Mouse (Mus musculus) c-Kit-positive CD71-positive TER-119-negative erythroid progenitor cells, embryonic 14.5 days (primary cell): ENCODE data around the gene Krtap5-4.
"Not testable (repeated sequence)": the region's sequence is repeated elsewhere in the genome, so short reads cannot be mapped to it uniquely, and the experiment has no call there.

Source experiments
- DNase-seq: peaks from one replicate; pipeline ENCODE4 v3.0.0-alpha.2; 2013; ENCODE audit warnings: low read depth

The Krtap5-4 gene

DNA sequence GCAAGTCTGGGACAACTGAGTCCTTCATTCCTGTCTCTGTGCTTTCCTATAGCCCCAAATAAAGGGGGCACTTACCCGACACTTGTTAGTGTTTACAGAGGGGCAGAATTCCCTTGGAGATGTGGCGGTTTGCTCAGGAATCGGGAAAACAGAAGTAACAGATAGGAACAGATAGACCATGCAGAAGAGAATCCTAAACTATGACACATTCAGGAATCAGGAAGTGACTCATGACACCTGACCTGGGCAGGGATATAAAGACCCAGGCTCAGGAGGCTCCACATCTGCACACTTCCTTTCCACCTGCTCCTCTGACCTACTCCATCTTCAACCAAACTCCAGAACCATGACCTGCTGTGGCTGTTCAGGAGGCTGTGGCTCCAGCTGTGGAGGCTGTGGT, at the start of gene Krtap5-4:
Gene Krtap5-4, plus strand, starts transcription at position 301 of the 400 bp plus-strand sequence.
- DNase-seq = no peak

DNA sequence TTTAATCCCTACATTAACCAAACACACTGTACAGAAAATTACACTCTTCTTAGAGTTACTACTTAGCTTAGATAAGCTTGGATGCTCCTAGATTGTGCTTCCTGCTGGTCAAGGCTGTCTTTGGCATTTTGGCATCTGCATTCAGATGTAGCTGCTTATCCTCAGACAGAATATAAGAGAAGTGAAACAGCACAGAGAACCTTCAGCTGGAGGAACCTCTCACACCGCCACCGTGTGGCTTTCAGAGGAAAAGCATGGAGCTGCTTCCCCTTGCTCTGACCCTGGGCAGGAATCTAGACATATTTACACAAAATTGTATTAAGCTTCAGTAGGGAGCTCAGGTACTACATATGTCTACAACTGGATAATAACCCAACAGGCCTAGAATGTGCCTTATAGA, 47.8 kb upstream of the Krtap5-4 start:
- no peak for DNase-seq

DNA sequence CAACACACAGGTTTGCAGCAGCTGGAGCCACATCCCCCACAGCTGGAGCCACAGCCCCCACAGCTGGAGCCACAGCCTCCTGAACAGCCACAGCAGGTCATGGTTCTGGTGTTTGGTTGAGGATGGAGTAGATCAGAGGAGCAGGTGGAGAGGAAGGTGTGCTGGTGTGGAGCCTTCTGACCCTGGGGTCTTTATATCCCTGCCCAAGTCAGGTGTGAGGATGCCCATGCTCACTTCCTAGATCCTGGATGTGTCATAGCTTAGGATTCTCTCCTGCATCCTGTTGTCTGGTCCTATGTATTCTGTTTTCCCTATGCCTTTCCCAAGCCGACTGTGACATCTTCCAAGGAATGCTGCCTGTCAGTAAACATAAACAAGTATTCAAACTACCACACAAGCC, 45.1 kb upstream of the Krtap5-4 start, which contains the start of gene Gm2431:
Gene Gm2431, minus strand, starts transcription at position 101 of the 400 bp plus-strand sequence.
- DNase-seq = not testable (repeated sequence)

DNA sequence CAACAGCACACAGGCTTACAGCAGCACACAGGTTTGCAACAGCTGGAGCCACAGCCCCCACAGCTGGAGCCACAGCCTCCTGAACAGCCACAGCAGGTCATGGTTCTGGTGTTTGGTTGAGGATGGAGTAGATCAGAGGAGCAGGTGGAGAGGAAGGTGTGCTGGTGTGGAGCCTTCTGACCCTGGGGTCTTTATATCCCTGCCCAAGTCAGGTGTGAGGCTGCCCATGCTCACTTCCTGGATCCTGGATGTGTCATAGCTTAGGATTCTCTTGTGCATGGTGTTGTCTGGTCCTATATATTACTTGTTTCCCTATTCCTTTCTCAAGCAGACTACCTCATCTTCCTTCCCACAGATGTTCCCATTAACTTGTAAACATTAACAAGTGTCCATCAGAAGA, 29.1 kb upstream of the Krtap5-4 start, which contains the start of gene Gm4559:
Gene Gm4559, minus strand, starts transcription at position 101 of the 400 bp plus-strand sequence.
- DNase-seq = not testable (repeated sequence)

DNA sequence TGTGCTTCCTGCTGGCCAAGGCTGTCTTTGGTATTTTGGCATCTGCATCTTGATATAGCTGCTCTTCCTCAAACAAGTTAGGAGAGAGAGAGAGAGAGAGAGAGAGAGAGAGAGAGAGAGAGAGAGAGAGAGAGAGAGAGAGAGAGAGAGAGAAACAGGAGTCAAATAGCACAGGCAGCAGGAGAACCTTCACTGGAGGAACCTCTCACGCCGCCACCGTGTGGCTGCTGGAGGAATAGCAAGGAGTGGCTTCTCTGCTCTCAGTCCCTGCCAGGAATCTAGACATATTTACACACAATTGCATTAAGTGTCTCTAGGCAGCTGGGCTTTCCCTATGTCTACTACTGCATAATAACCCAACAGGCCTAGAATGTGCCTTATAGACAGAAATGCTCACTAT, 25.2 kb upstream of the Krtap5-4 start:
- not testable (repeated sequence) for DNase-seq

DNA sequence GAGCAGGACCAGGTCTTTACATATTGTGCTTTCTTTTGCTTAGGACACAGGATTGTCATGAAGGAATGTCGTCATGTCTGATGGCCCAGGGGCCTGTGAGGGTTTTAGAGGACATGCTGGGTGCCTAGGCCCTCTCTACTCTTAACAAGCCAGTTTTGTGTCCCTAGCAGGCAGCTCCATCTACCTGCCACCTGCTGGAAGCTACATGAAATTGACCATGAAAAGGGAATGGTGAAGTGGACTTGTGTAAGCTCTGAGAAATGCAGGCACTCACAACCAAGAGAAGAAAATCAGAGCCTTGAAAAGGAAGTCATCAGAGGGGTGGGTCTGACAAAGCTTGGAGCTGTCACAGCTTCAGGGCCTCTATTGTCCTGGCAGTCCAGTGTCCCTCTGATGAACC, 24.1 kb upstream of the Krtap5-4 start:
- DNase-seq = not testable (repeated sequence)

DNA sequence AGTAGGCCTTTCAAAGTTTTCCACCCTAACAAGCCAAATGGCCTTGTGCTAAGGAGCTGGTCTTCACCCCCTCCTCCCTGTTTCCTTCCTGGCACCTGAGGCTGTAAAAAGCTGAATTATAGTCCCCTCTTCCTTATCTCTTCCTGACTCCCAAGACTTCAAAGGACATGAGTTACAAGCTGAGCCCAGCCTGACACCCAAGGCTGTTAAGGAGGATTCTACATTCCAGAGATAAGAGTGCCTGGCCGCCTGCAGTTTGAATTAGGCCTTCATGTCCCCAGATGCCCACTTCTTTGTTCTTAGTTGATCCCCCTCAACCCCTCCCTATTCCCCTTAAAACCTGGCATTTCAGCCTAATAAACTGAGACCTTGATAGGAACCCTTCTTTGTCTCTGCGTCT, 20.5 kb upstream of the Krtap5-4 start:
- not testable (repeated sequence) for DNase-seq

DNA sequence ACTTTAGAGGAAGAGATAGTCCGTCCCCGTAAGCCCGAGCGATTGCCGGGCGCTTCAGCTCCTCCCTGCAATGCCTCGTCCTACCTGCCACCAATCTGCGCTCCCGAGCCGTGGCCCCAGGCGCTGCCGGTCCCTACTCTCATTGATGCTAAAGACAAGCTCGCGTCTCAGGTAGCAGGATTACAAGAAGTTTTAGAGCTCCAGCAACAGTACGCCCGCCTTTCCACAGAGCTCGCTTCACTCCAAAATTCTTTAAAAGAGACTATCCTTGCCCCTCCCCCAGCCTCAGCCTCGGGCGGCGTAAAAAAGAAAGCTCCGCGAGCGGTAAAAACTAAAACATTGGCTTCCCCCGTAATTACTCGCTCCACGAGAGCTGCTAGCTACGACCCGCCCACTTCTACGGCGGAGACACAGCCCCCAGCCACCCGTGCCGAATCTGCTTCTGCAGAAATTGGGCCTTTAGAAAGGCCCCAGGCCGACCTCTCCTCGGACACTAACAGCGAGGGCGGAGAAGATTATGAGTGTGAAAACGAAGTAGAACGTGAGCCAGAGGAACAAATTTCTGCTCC, 19.2 kb upstream of the Krtap5-4 start:
- DNase-seq = peak; percentile 19

DNA sequence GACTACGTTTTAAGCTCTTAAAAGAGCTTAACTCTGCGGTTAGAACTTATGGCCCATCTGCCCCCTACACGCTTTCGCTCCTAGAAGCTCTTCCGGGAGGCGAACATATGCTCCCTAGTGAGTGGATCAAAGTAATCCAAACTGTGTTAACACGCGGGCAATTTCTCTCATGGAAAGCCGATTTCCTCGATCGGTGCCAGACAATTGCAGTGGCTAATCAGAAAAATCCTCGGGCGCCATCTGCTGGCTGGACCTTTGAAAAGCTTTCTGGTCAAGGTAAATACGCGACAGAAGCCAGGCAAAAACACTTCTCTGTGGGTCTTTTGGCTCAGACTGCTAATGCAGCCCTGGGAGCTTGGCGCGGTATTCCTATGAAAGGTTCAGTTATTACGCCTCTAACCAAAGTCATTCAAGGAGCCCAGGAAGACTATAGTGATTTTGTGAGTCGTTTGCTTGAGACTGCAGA, 18.7 kb upstream of the Krtap5-4 start:
- peak; percentile 79 for DNase-seq

DNA sequence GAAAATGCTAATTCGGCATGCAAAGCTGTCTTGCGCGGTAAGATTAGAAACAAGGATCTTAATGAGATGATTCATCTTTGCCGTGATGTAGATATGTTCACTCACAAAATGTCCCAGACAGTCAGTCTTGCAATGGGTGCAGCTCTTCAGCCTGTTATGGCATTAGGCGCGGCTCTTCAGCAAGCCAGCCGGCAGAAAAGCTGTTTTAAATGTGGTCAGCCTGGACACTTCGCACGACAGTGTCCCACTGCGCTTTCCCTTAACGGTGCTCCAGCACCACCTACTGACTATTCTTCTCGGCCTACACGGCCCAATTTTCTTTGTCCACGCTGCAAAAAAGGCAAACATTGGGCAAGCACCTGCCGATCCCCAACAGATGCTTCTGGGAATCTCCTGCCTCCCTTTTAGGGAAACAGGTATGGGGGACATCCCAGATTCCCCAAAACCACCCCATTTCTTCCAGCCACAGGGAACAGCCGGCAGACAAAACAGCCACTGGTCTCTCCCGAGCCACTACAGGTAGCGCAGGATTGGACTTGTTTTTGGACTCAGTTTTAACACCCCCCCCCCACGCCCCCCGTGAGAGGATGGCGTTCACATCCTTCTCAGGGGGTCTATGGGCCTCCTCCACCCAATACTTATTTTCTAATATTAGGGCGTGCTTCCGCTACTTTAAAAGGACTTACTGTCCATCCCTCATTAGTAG, 18.1 kb upstream of the Krtap5-4 start:
- DNase-seq = no peak

DNA sequence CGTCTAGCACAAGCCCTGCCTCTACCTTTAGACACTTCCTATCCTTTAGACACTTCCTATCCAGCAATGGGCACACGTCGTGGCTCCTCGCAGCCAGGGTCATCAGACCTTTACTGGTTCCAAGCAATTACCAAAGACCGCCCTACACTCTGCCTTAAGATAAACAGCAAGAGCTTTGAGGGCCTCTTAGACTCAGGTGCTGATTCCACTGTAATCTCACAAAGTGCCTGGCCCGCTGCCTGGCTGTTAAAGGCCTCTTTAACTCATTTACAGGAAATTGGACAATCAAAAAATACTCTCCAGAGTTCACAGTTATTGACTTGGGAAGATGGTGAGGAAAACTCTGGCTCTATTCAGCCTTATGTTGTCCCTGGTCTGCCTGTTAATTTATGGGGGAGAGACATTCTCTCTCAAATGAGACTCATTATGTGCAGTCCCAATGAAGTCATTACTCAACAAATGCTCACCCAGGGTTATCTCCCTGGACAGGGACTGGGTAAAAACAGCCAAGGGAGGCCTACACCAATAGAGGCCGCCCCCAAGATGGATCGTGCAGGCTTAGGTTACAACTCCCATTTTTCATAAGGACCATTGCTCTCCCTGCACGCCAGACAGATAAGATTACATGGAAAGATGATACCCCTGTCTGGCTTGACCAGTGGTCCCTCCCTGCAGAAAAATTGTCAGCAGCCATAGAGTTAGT, 17.3 kb upstream of the Krtap5-4 start:
- DNase-seq = not testable (repeated sequence)

DNA sequence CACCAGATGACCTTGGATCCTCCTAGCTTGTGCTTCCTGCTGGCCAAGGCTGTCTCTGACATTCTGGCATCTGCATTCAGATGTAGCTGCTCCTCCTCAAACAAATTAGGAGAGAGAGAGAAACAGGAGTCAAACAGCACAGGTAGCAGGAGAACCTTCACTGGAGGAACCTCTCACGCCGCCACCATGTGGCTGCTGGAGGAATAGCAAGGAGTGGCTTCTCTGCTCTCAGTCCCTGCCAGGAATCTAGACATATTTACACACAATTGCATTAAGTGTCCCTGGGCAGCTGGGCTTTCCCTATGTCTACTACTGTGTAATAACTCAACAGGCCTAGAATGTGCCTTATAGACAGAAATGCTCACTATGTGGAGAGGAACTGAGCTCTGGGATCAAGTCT, 9.5 kb upstream of the Krtap5-4 start:
- not testable (repeated sequence) for DNase-seq

DNA sequence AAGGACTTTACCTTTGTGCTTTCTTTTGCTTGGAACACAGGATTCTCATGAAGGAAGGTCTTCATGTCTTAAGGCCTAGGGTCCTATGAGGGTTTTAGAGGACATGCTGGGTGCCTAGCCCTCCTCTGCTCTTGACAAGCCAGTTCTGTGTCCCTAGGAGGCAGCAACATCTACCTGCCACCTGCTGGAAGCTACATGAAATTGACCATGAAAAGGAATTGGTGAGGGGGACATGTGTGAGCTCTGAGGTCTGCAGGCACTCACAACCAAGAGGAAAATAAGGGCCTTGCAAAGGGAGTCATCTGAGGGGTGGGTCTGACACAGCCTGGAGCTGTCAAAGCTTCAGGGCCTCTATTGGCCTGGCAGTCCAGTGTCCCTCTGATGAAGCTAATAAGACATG, 7.9 kb upstream of the Krtap5-4 start:
- DNase-seq = no peak

DNA sequence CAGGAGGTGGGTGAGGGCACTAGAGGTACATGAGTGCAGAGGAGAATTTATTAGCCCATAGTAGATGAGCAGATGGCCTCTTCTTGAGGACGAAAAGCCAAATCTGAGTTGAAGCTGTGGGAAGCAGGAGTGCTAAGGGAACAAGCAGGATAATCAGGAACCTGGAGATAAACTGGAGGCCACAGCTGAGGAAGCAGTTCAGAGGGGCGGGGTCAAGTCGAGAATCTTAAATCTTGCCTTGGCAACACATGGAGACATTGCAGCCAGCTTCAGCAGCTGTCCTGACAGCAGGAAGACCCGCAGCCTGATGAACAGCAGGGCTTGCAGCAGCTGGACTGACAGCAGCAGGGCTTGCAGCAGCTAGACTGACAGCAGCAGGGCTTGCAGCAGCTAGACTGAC, 7.2 kb upstream of the Krtap5-4 start:
- DNase-seq = not testable (repeated sequence)

DNA sequence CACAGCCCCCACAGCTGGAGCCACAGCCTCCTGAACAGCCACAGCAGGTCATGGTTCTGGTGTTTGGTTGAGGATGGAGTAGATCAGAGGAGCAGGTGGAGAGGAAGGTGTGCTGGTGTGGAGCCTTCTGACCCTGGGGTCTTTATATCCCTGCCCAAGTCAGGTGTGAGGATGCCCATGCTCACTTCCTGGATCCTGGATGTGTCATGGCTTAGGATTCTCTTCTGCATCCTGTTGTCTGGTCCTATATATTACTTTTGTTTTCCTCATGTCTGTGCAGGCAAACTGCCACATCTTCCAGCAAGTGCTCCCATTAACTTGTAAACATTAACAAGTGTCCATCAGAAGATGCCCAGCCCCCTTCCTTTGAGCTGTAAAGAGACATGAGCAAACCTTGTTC, 6.3 kb upstream of the Krtap5-4 start, which contains the start of gene Krtap5-1:
Gene Krtap5-1, minus strand, starts transcription at position 101 of the 400 bp plus-strand sequence.
- not testable (repeated sequence) for DNase-seq

DNA sequence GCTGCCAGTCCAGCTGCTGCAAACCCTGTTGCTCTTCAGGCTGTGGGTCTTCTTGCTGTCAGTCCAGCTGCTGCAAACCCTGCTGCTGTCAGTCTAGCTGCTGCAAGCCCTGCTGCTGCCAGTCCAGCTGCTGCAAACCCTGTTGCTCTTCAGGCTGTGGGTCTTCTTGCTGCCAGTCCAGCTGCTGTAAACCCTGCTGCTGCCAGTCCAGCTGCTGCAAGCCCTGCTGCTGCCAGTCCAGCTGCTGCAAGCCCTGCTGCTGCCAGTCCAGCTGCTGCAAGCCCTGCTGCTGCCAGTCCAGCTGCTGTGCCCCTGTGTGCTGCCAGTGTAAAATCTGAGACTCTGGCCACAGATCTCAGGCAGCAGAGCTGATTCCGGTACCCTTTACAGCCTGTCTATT, 580 bp downstream of the Krtap5-4 start:
- DNase-seq = not testable (repeated sequence)

DNA sequence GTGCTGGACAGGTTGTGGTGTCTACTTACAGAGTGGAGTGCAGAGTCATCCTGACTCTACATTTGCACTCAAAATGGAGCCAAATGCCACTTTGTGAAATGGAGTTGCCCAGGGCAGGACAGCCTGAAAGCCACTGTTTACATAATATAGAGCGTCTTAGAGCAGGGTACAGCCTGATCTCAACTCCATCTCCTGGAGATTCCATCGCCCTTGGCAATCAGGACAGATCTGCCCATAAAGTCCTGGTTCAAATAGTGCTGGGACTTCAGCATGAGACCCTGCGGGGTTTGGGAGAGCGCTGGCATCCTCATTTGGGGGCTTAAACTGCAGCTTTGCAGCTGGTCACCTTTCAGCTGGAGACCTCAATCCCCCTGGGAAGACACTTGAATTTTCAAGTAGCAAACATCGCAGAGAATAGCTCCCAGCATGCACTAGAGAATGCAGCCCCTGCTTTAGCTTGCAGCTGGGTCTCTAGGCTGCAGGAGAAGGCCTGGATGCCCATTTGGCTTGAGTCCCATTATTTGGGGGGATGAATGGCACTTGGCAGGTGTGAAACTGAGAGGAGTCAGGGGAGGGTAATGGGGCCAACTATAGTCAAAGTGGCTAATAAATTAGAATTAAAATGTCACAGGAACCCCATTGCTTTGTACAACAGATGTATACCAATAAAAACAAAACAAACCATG, 11.4 kb downstream of the Krtap5-4 start:
- no peak for DNase-seq

DNA sequence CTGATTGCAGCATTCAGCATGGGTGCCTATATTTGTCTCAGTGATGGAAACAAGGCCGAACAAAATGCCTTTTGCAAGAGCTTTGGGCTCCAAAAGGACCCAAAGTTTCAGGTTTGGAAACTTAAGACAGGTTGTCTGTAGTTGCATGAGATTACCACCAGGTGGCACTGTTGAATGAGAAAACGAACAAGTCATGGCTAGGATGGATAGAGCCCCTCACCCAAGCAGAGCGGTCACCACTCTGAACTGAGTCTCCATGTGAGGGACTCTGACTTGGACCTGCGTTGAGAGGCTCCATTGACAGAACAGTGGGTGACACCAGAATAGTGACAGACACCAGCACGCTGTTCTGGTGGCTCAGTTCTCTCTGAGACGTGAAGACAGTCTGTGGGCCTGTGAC, 13.2 kb downstream of the Krtap5-4 start:
- no peak for DNase-seq

DNA sequence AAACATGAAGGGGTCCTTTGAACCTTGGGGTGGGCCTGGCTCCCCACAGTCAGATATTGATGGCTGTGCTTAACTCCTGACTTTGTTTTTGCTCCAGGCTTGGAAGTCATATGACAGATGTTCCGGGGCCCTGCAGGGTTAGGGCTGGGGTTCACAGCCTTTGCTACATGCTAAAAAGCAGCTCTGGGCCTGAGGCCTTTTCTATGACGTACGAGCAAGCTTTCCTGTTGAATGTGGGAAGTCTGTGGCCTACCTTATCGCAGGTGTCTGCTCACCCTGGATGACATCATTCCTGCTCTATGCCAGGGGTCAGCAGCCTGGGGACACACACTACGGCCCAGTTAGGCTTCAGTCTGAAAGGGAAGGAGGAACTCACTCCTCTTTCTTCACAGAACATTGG, 13.9 kb downstream of the Krtap5-4 start:
- no peak for DNase-seq

DNA sequence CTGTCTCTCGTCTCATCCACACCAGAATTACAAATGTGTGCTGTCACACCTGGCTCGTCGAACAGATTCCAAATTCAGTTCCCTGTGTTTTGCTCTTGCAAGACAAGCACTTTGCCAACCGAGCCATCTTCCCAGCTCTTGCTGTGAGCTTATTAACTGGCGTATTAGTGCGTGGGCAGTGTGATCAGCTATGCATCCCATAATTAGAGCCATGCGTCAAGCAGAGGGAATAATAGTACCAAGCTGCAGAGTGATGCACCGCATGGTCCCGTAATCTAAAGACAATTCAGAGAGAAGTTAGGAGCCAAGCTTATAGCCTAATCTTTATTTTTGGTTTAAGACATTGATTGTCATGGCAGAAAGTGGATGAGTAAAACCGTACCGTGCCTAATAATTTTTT, 15.8 kb downstream of the Krtap5-4 start:
- DNase-seq = no peak

DNA sequence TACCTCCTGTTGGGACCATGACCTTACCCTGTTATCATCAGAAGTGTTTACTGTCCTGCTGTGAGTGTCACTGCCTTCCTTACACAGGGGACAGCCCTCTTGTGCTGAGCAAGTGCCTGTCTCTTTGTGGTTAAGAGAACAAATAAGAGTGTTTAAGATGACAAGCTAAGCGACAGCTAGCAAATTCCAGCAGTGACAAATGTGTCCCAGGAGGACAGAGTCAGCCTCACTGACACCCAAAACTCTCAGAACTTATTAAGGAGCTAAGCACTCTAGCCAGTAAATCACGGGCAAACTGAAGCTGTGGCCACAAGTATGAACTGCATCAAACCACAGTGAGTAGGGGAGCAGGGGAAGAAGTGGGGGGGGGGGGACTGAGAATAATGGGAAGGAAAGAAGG, 17.6 kb downstream of the Krtap5-4 start:
- no peak for DNase-seq

DNA sequence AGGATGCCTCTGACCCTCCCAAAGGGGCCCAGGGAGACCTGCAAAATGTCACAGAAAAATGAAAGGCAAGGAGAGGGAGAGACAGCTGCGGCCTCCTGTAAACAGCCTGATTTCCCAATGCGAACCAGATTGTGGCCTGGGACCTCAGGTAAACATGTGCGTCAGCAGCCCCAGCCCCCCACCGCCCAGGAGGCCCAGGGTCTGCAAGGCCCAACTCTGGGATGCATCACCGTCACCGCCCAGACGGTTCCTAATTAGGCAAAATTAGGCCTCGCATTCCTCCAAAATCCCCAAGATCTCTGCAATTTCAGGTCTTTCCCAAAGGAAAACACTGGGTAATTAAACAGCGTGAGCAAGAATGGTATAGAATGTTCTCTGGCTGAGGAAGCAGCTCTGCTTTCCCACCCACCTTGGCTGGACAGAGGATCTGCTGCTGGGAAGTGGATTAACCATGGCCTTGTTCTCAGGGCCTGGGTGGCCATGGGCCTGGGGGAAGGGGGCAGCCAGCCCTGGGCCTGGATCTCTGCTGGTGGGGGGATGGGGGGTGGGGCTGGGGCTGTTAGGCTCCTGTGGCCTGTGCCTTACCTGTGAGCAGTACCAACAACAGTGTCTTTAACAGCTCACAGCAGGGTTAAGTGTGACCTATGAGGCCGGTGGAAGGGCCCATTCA, 18.4 kb downstream of the Krtap5-4 start:
- not testable (repeated sequence) for DNase-seq
